Mouse (Mus musculus): Measurements from ENCODE around the gene Mpig6b.

Mpig6b gene

GRCm38 (mm10) chr17:35085208-35085865, 19.4 kb upstream of the Mpig6b start, which contains the start of gene Ly6g6f:
Gene Ly6g6f, minus strand, starts transcription at chr17:35085610.
- no peak for DNase-seq (ENCODE audit: low read depth)

- DNase-seq (ENCODE audit: low read depth) = no peak
Measured at GRCm38 (mm10) chr17:35083929-35084497, 18.0 kb upstream of the Mpig6b start.

- no peak for DNase-seq (ENCODE audit: low read depth)
Measured at GRCm38 (mm10) chr17:35082841-35083576, 17.0 kb upstream of the Mpig6b start.

GRCm38 (mm10) chr17:35080710-35081109, 14.7 kb upstream of the Mpig6b start:
- DNase-seq (ENCODE audit: low read depth) = no peak

- DNase-seq (ENCODE audit: low read depth) = no peak
Measured at GRCm38 (mm10) chr17:35080248-35080647, 14.3 kb upstream of the Mpig6b start.

GRCm38 (mm10) chr17:35079778-35080177, 13.8 kb upstream of the Mpig6b start:
- no peak for DNase-seq (ENCODE audit: low read depth)

GRCm38 (mm10) chr17:35077786-35078233, 11.8 kb upstream of the Mpig6b start, which contains the start of gene Ly6g6d:
Gene Ly6g6d, minus strand, starts transcription at chr17:35078065.
- DNase-seq (ENCODE audit: low read depth) = no peak

- DNase-seq (ENCODE audit: low read depth) = no peak
Measured at GRCm38 (mm10) chr17:35077285-35077684, 11.3 kb upstream of the Mpig6b start.

GRCm38 (mm10) chr17:35076507-35077176, 10.7 kb upstream of the Mpig6b start, which contains the start of gene Ly6g6e:
Gene Ly6g6e, plus strand, starts transcription at chr17:35076902.
- DNase-seq (ENCODE audit: low read depth) = no peak

GRCm38 (mm10) chr17:35074097-35074496, 8.1 kb upstream of the Mpig6b start:
- no peak for DNase-seq (ENCODE audit: low read depth)

GRCm38 (mm10) chr17:35071454-35071853, 5.5 kb upstream of the Mpig6b start:
- no peak for DNase-seq (ENCODE audit: low read depth)

- no peak for DNase-seq (ENCODE audit: low read depth)
Measured at GRCm38 (mm10) chr17:35070556-35071229, 4.7 kb upstream of the Mpig6b start.

GRCm38 (mm10) chr17:35068213-35068914, 2.4 kb upstream of the Mpig6b start:
- DNase-seq (ENCODE audit: low read depth) = no peak

- peak; percentile 54 for DNase-seq (ENCODE audit: low read depth)
Measured at GRCm38 (mm10) chr17:35064951-35065947, 735 bp downstream of the Mpig6b start, which contains the start of gene Ly6g6c. Gene Ly6g6c, plus strand, starts transcription at chr17:35065388.

- DNase-seq (ENCODE audit: low read depth) = no peak
Measured at GRCm38 (mm10) chr17:35064378-35064877, 1.6 kb downstream of the Mpig6b start.

- no peak for DNase-seq (ENCODE audit: low read depth)
Measured at GRCm38 (mm10) chr17:35063466-35063865, 2.5 kb downstream of the Mpig6b start.

- DNase-seq (ENCODE audit: low read depth) = no peak
Measured at GRCm38 (mm10) chr17:35061299-35061698, 4.7 kb downstream of the Mpig6b start.

- no peak for DNase-seq (ENCODE audit: low read depth)
Measured at GRCm38 (mm10) chr17:35060737-35061297, 5.2 kb downstream of the Mpig6b start.

GRCm38 (mm10) chr17:35060071-35060470, 5.9 kb downstream of the Mpig6b start:
- DNase-seq (ENCODE audit: low read depth) = no peak

Data from naive thymus-derived CD4-positive, alpha-beta T cell, adult 2 months (primary cell).